Mouse (Mus musculus) ES-E14 (cell line): Measurements from ENCODE around the gene Glb1l. TPM values are rescaled to one million over a fixed set of nuclear protein-coding genes. Genes with fewer than 3 reads are reported as not detected.

ENCODE experiments used
- DNase-seq: peaks from one replicate; pipeline ENCODE4 v3.0.0-alpha.2; 2013; ENCODE audit warnings: low read depth, low spot score
- H3K27ac ChIP-seq: 2 replicates; pipeline ENCODE4 v1.5.1; 2012; ENCODE audit warnings: low read depth, mild to moderate bottlenecking, low read length, moderate library complexity, mixed read lengths; ENCODE audit not compliant: poor library complexity, insufficient read depth, severe bottlenecking
- H3K36me3 ChIP-seq: 2 replicates; pipeline ENCODE4 v1.6.1; 2012; ENCODE audit warnings: mild to moderate bottlenecking, low read length, moderate library complexity, mixed read lengths; ENCODE audit not compliant: control insufficient read depth, poor library complexity, insufficient read depth, severe bottlenecking
- H3K4me1 ChIP-seq, 2 experiments: fragments of 150-350 bp in 1 of 2; sonication (generic) in 1 of 2; 2 replicates each; pipeline ENCODE4 v1.6.1; 2012; ENCODE audit warnings: low read length in 2 of 2, mild to moderate bottlenecking in 1 of 2, mixed read lengths in 1 of 2; ENCODE audit not compliant: control insufficient read depth in 2 of 2, insufficient read depth in 2 of 2, poor library complexity in 1 of 2
- H3K4me3 ChIP-seq, 2 experiments: fragments of 150-350 bp in 1 of 2; sonication (generic) in 1 of 2; 2 replicates each; pipeline ENCODE4 v1.5.1; 2012; ENCODE audit warnings: low read length in 2 of 2, low read depth in 1 of 2, mild to moderate bottlenecking in 1 of 2, mixed read lengths in 1 of 2; ENCODE audit not compliant: insufficient read depth in 1 of 2, poor library complexity in 1 of 2, severe bottlenecking in 1 of 2
- H3K9ac ChIP-seq: 2 replicates; pipeline ENCODE4 v1.6.1; 2012; ENCODE audit warnings: low read depth, mild to moderate bottlenecking, low read length, mixed read lengths; ENCODE audit not compliant: poor library complexity, insufficient read depth, severe bottlenecking
- H3K9me3 ChIP-seq: fragments of 150-350 bp; sonication (generic); 2 replicates; pipeline ENCODE4 v1.6.1; 2012; ENCODE audit warnings: low read depth, mild to moderate bottlenecking, low read length; ENCODE audit not compliant: control insufficient read depth, insufficient read depth
- CHD2 ChIP-seq: IDR thresholded peaks from 2 replicates; pipeline ENCODE4 v1.6.1; 2014; ENCODE audit warnings: mild to moderate bottlenecking, low read depth, low read length, inconsistent platforms
- HCFC1 ChIP-seq: IDR thresholded peaks from 2 replicates; pipeline ENCODE4 v1.6.1; 2012; ENCODE audit warnings: low read length, inconsistent platforms, borderline replicate concordance; ENCODE audit not compliant: insufficient read depth
- MAFK ChIP-seq: IDR thresholded peaks from 2 replicates; pipeline ENCODE4 v1.6.1; 2014; ENCODE audit warnings: mild to moderate bottlenecking, low read depth, low read length, inconsistent platforms; ENCODE audit not compliant: insufficient read depth
- ZC3H11A ChIP-seq: IDR thresholded peaks from 2 replicates; pipeline ENCODE4 v1.6.1; 2012; ENCODE audit warnings: low read depth, mild to moderate bottlenecking, inconsistent platforms, low read length, borderline replicate concordance
- ZNF384 ChIP-seq: IDR thresholded peaks from 2 replicates; pipeline ENCODE4 v1.6.1; 2012; ENCODE audit warnings: low read depth, low read length, inconsistent platforms
- in situ Hi-C, 2 experiments: fragments of 600-800 bp; cut with MboI; formaldehyde crosslinking; loops; one replicate each; pipeline ENCODE4 v1.15.1; 2025; ENCODE audit warnings: low sequenced_read_pairs in 2 of 2, inconsistent platforms in 1 of 2; ENCODE audit not compliant: unreplicated experiment in 2 of 2
- total RNA-seq: library from RNA; depleted of rRNA; stranded (reverse); fragments of 300-350 nt; gene quantifications from 2 replicates; pipeline ENCODE4 v1.2.3, GENCODE M21; 2012

Gene Glb1l
- total RNA-seq, 1 experiment: 5.8 TPM

- Histone ChIP-seq H3K9ac (peak within 1 kb of the TSS; percentile 75), H3K9me3 (no peaks in the 10 kb centered on the region), H3K36me3 (peaks cover 13% of the 10 kb centered on the region), H3K27ac (0 out of 2 replicates have a peak within 1 kb of the TSS, but pooled peaks have one; percentile 31), H3K4me1 (peaks cover 0 to 5% of the 10 kb centered on the region in 2 experiments; a peak in 1 of 4 replicates), H3K4me3 (peak within 1 kb of the TSS; percentile 91 to 96)
- in situ Hi-C loops: no loop called here
- TF ChIP-seq ZNF384: peak; percentile 50; the same call in 1 of the 2 replicates
- 0 out of 2 replicates have a peak, but pooled peaks have one; percentile 5 for TF ChIP-seq CHD2
- no peak for TF ChIP-seq HCFC1
- DNase-seq: peak; percentile 98
These were observed 41.8 kb downstream of the Glb1l start, which contains the start of gene Zfand2b for GRCm38 (mm10) chr1:75168472-75169464. Zfand2b (plus strand) TSS chr1:75168646.

- TF ChIP-seq CHD2 (no peak), ZNF384 (no peak), ZC3H11A (no peak), HCFC1 (no peak), MAFK (no peak)
- DNase-seq: no peak
- H3K36me3 ChIP-seq: peaks cover 12% of the 10 kb centered on the region
- peaks cover 0 to 5% of the 10 kb centered on the region in 2 experiments; a peak in 1 of 4 replicates for H3K4me1 ChIP-seq
- 0 out of 2 replicates have a peak overlapping the region, but pooled peaks have one; percentile 31 for H3K27ac ChIP-seq
- peak overlapping the region; percentile 35 for H3K9ac ChIP-seq
- no peaks in the 10 kb centered on the region for H3K9me3 ChIP-seq
- peak overlapping the region; percentile 53 to 96 for H3K4me3 ChIP-seq
- in situ Hi-C loops: no loop called here
These were observed 42.5 kb downstream of the Glb1l start for GRCm38 (mm10) chr1:75168093-75168471.

- no peaks in the 10 kb centered on the region for H3K9me3 ChIP-seq
- DNase-seq: no peak
- H3K36me3 ChIP-seq: no peaks in the 10 kb centered on the region
- H3K4me1 ChIP-seq: no peaks in the 10 kb centered on the region
- no peak overlapping the region for H3K9ac ChIP-seq
- in situ Hi-C loops: no loop called here
- TF ChIP-seq ZC3H11A: no peak
- TF ChIP-seq CHD2: no peak
- no peak for TF ChIP-seq MAFK
- TF ChIP-seq HCFC1: no peak
- no peak for TF ChIP-seq ZNF384
- H3K27ac ChIP-seq: no peak overlapping the region
- H3K4me3 ChIP-seq: no peak overlapping the region
These were observed 50.4 kb downstream of the Glb1l start for GRCm38 (mm10) chr1:75160256-75160617.

- H3K9me3 ChIP-seq: no peaks in the 10 kb centered on the region
- in situ Hi-C loops: no loop called here
- TF ChIP-seq MAFK (no peak), HCFC1 (no peak), CHD2 (no peak), ZNF384 (no peak), ZC3H11A (no peak)
- no peak overlapping the region for H3K4me3 ChIP-seq
- no peak overlapping the region for H3K9ac ChIP-seq
- no peaks in the 10 kb centered on the region for H3K36me3 ChIP-seq
- no peak for DNase-seq
- H3K27ac ChIP-seq: no peak overlapping the region
- no peaks in the 10 kb centered on the region for H3K4me1 ChIP-seq
These were observed 50.9 kb downstream of the Glb1l start for GRCm38 (mm10) chr1:75159540-75160255.
